Mouse (Mus musculus): ENCODE results near the gene Itk. TPM values are rescaled to one million over a fixed set of nuclear protein-coding genes. Genes with fewer than 3 reads are reported as not detected.

Itk gene
- polyA plus RNA-seq, 1 experiment = 0.39 TPM

DNA sequence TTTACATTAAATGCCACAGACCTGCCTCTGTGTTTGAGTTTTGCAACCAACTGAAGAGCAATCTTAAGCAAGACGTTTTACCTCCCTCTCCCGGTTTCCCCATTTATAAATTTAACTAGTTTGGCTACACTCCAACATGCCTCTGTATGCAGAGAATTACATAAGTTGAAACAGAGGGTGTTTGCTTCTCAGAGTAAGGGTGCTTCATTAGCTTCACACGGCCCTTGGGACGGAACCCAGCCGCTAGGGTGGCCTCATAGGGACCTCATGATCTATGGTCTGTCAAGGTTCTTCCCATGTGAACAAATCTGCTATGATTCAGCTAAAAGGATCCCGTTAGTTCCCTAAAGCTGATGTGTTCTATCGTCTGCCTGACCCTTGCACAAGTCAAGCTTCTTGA lies 74.8 kb downstream of the Itk start:
- no peak for DNase-seq
- TF ChIP-seq CTCF (IDR thresholded peaks at IDR 0.05; ENCODE audit: borderline replicate concordance, insufficient read depth, low read depth, low read length) (no peak), POLR2A (IDR thresholded peaks at IDR 0.05; ENCODE audit: borderline replicate concordance, insufficient read depth, low read length) (no peak)
- Histone ChIP-seq H3K4me1 (ENCODE audit: control insufficient read depth, insufficient read depth, low read length) (peaks cover 6% of the 10 kb centered on the region; the same call in 1 of the 2 replicates), H3K27me3 (ENCODE audit: control insufficient read depth, insufficient read depth, low read length) (no peaks in the 10 kb centered on the region), H3K27ac (ENCODE audit: insufficient read depth, low read length) (no peak overlapping the region), H3K4me3 (replicated peaks; ENCODE audit: insufficient read depth, low read depth, low read length) (no peak overlapping the region)
- 78% methylated on average over 7 of the region's 7 CpGs for WGBS

DNA sequence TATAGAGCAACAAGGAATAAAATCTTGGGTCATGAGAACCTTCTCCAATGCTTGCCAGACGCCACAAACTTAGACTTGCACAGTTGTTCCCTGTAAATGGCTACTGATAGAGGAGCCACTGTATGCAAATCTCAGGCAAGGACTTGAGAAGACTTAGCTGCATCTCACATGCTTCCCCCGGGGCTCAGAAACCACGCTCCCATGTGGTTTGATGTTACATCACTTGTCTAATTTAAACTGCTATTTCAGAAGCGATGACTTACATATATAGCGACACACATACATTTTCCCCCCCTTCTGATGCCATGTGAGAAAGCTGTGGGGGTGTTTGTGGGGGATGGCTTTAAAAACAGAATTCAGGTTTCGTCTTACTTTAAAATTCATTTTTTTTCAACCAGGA lies 75.5 kb downstream of the Itk start:
- DNase-seq = no peak
- H3K27ac ChIP-seq (ENCODE audit: insufficient read depth, low read length) = no peak overlapping the region
- H3K27me3 ChIP-seq (ENCODE audit: control insufficient read depth, insufficient read depth, low read length) = no peaks in the 10 kb centered on the region
- H3K4me1 ChIP-seq (ENCODE audit: control insufficient read depth, insufficient read depth, low read length) = peaks cover 12% of the 10 kb centered on the region
- 90% methylated on average over 6 of the region's 6 CpGs for WGBS
- no peak overlapping the region for H3K4me3 ChIP-seq (replicated peaks; ENCODE audit: insufficient read depth, low read depth, low read length)
- TF ChIP-seq CTCF (IDR thresholded peaks at IDR 0.05; ENCODE audit: borderline replicate concordance, insufficient read depth, low read depth, low read length) (no peak), POLR2A (IDR thresholded peaks at IDR 0.05; ENCODE audit: borderline replicate concordance, insufficient read depth, low read length) (no peak)

DNA sequence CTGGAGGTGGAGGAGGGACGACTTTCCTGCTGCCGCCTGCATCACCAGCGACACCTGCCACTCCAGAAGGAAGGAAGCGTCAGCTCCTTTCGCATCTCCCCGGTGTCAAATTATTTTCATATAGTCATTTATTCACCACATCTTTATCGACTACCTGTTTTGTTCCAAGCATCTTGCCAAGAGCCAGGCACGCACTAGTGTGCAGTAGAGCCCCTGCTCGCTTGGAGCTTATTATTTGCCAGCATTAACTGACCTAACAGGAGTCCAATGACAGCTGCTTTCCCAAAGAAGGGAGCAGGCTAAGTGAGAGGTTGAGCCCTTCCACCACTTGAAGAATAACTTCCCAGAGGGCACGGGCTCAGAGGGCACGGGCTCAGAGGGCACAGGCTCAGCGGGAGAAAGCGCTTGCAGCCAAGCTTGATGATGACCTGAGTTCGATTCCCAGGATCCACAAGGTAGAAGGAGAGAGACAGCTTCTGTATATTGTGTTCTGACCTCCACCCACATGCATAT lies 76.7 kb downstream of the Itk start, which contains the start of gene Cyfip2:
TSS of gene Cyfip2 (minus strand) at position 337 of the 513 bp plus-strand sequence.
- TF ChIP-seq POLR2A (IDR thresholded peaks at IDR 0.05; ENCODE audit: borderline replicate concordance, insufficient read depth, low read length) (no peak), CTCF (IDR thresholded peaks at IDR 0.05; ENCODE audit: borderline replicate concordance, insufficient read depth, low read depth, low read length) (no peak)
- H3K4me1 ChIP-seq (ENCODE audit: control insufficient read depth, insufficient read depth, low read length) = peaks cover 22% of the 10 kb centered on the region
- peak within 1 kb of the TSS; percentile 90 for H3K27ac ChIP-seq (ENCODE audit: insufficient read depth, low read length)
- H3K4me3 ChIP-seq (replicated peaks; ENCODE audit: insufficient read depth, low read depth, low read length) = peak within 1 kb of the TSS; percentile 95
- no peaks in the 10 kb centered on the region for H3K27me3 ChIP-seq (ENCODE audit: control insufficient read depth, insufficient read depth, low read length)
- under 1% methylated on average over 14 of the region's 14 CpGs for WGBS
- no peak for DNase-seq

DNA sequence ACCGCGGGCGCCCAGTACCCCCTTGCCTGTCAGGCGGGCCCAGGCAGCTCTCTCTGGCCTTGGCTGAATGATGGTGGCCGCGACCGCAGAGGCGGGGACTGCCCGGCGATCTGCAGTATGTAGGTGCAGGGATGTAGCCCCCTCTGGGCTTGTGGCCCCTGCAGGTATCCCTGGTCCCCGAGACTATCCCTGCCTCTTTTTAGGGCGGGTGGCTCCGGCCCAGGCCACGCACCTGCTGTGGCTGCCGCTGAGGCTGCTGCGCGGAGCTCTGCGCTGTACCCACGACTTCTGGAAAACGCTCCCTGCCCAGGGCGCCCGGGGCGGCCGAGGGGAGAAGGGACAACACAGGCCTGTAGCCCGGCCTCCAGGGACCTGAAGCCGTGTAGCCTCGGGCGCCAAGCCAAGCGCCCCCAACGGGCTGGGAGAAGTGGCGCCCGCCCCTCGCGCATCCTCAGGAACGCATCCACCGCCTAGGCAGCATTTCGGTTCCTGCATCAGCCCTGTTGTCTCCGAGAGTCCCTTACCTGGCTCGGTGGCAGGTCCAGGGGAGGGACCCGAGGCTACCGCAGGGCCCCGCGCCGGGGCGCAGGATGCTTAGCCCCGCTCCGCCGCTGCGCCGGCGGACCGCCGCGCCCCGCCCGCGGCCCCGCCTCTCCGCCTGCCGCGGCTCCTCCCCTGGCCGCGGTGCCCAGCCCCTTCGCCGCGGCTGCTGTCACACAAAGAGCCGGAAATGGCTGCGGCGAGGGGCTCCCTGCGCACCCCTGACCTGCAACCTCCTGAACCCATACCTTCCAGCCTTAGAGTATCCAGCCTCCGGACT lies 77.4 kb downstream of the Itk start:
- no peaks in the 10 kb centered on the region for H3K27me3 ChIP-seq (ENCODE audit: control insufficient read depth, insufficient read depth, low read length)
- TF ChIP-seq CTCF (IDR thresholded peaks at IDR 0.05; ENCODE audit: borderline replicate concordance, insufficient read depth, low read depth, low read length) (no peak), POLR2A (IDR thresholded peaks at IDR 0.05; ENCODE audit: borderline replicate concordance, insufficient read depth, low read length) (peak; percentile 77; the same call in 1 of the 2 replicates)
- peak; percentile 74 to 81 for DNase-seq
- peak overlapping the region; percentile 90 for H3K27ac ChIP-seq (ENCODE audit: insufficient read depth, low read length)
- H3K4me1 ChIP-seq (ENCODE audit: control insufficient read depth, insufficient read depth, low read length) = peaks cover 23% of the 10 kb centered on the region
- peak overlapping the region; percentile 95 for H3K4me3 ChIP-seq (replicated peaks; ENCODE audit: insufficient read depth, low read depth, low read length)
- under 1% methylated on average over 64 of the region's 71 CpGs for WGBS

DNA sequence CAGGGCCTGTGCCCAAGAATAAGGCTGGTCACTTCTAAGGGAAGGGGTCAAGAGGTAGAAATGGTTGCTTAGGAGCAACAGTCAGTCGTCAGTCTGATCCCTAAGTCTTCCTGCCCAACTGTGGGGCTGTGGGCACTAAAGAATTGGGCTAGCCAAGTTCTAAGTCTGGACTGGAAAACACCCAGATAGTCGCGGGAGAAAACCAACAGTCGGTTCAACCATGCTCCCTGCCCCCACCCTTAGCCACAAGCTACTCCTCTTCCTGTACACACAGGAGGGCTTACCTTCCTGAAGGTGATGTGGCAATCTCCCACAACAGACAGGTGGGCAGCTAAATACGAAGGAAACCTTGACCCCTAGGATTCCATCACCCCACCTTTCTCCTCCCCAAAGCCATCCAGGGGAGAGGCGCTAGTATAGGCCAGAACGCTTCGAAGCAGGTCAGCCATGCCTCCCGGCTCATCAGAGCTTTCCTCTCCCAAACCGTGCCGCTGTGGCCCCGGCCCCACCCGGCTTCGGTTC lies 78.1 kb downstream of the Itk start:
- DNase-seq = peak; percentile 68 to 71
- Histone ChIP-seq H3K27me3 (ENCODE audit: control insufficient read depth, insufficient read depth, low read length) (no peaks in the 10 kb centered on the region), H3K4me3 (replicated peaks; ENCODE audit: insufficient read depth, low read depth, low read length) (peak overlapping the region; percentile 95), H3K27ac (ENCODE audit: insufficient read depth, low read length) (peak overlapping the region; percentile 90), H3K4me1 (ENCODE audit: control insufficient read depth, insufficient read depth, low read length) (peaks cover 24% of the 10 kb centered on the region)
- TF ChIP-seq CTCF (IDR thresholded peaks at IDR 0.05; ENCODE audit: borderline replicate concordance, insufficient read depth, low read depth, low read length) = no peak
- TF ChIP-seq POLR2A (IDR thresholded peaks at IDR 0.05; ENCODE audit: borderline replicate concordance, insufficient read depth, low read length) = no peak
- 1% methylated on average over 14 of the region's 14 CpGs for WGBS

DNA sequence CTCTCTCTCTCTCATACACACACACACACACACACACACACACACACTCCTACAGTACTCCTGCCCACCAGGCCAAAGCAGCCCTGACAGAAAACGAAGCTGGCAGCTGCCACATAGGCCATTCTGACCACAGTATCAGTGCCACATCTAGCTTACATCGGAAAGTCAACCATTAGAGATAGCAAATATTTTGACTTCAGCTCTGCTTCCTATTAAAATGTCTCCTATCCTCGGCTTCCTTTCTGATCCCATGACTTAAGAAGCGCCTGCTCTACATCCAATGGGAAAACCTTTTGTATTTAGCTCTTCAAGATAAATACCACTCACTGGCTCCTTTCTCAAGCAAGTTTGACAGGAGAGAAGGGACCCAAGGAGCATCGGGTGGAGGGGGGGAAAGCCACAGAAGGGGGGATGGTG lies 78.7 kb downstream of the Itk start:
- DNase-seq = no peak
- H3K4me1 ChIP-seq (ENCODE audit: control insufficient read depth, insufficient read depth, low read length) = peaks cover 28% of the 10 kb centered on the region
- no peaks in the 10 kb centered on the region for H3K27me3 ChIP-seq (ENCODE audit: control insufficient read depth, insufficient read depth, low read length)
- peak overlapping the region; percentile 95 for H3K4me3 ChIP-seq (replicated peaks; ENCODE audit: insufficient read depth, low read depth, low read length)
- peak overlapping the region; percentile 90 for H3K27ac ChIP-seq (ENCODE audit: insufficient read depth, low read length)
- TF ChIP-seq POLR2A (IDR thresholded peaks at IDR 0.05; ENCODE audit: borderline replicate concordance, insufficient read depth, low read length) (no peak), CTCF (IDR thresholded peaks at IDR 0.05; ENCODE audit: borderline replicate concordance, insufficient read depth, low read depth, low read length) (no peak)
- WGBS = 17% methylated on average over 5 of the region's 5 CpGs

DNA sequence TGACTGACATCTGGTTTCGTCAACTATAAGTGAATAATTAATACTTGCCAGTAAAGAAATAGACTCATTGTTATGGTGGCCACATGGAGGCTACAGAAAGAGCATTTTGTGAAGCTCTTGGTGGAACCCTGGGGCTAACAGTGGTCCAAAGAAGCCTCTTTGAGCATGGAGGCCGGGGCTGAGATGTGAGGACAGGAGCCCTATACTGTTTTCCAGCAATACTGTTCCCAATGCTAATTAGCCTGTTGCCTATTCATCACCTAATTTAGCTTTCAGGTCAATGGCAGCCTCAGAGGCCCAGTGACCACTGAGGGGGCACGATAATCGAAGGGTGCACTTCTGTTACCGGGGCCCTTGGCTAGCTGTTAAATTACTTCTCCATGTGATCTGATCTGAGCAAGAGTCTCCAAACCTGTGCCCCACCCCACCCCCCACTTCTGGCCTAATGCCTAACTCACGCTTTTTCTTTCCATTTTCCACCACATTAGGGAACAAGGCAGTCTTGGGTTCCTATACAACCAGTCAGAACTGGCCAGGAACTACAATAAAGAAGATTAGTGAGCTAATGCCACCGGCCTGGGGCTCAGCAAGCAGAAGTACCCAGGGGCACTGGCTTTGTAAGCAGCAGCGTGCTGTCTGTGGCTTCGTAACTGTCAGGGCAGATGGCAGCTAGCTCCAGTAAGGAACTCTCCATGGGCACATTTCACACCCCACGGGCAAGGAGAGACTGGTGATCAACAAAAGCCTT lies 79.3 kb downstream of the Itk start:
- DNase-seq = peak; percentile 62 to 77
- H3K4me3 ChIP-seq (replicated peaks; ENCODE audit: insufficient read depth, low read depth, low read length) = peak overlapping the region; percentile 95
- TF ChIP-seq POLR2A (IDR thresholded peaks at IDR 0.05; ENCODE audit: borderline replicate concordance, insufficient read depth, low read length) (no peak), CTCF (IDR thresholded peaks at IDR 0.05; ENCODE audit: borderline replicate concordance, insufficient read depth, low read depth, low read length) (no peak)
- H3K27me3 ChIP-seq (ENCODE audit: control insufficient read depth, insufficient read depth, low read length) = no peaks in the 10 kb centered on the region
- WGBS = 18% methylated on average over 10 of the region's 10 CpGs
- H3K27ac ChIP-seq (ENCODE audit: insufficient read depth, low read length) = peak overlapping the region; percentile 59
- peaks cover 35% of the 10 kb centered on the region for H3K4me1 ChIP-seq (ENCODE audit: control insufficient read depth, insufficient read depth, low read length)

Measured in cerebellum, adult 2 months (tissue).